ENCODE assay signal across 18 mouse cellular contexts in genomic region chr11:93562330-93562865, GRCm38 (mm10).
A peak's percentile ranks its signal among the peaks of the same experiment; 100 is the strongest.
DNase-seq lines count a peak whose midpoint lies in the region; ATAC-seq and TF ChIP-seq lines count a peak whose summit lies in the region.
"Had no signal": no experiment of that assay in that cellular context is flagged by ENCODE, and none has a peak within 500 bp of the region (broad histone marks: within the 10 kb centered on the region; RNA-seq: fewer than 3 reads in every experiment).

No protein-coding gene starts in this region.

- H3K9ac ChIP-seq in hindbrain, embryonic 16.5 days (ENCODE audit: low read depth, low read length) = no peak overlapping the region
- no peak overlapping the region for H3K9ac ChIP-seq in hindbrain, embryonic 12.5 days
- no peak overlapping the region for H3K9ac ChIP-seq in lung, embryonic 16.5 days (ENCODE audit: low read length)
- H3K9ac ChIP-seq in midbrain, postnatal 0 days (replicated peaks; ENCODE audit: low read length, poor library complexity, severe bottlenecking) = no peak overlapping the region
- no peak overlapping the region for H3K9ac ChIP-seq in neural tube, embryonic 15.5 days (replicated peaks)
- H3K9ac ChIP-seq in forebrain, embryonic 14.5 days (ENCODE audit: low read length) = no peak overlapping the region
- H3K9ac ChIP-seq: forebrain, embryonic 13.5 days; heart, embryonic 12.5 days had no signal

- peaks cover 6% of the 10 kb centered on the region for H3K4me1 ChIP-seq in hindbrain, embryonic 16.5 days (ENCODE audit: control insufficient read depth, insufficient read depth, low read depth, low read length)
- 0 out of 2 replicates have a peak, but pooled peaks cover 5% of the 10 kb centered on the region for H3K4me1 ChIP-seq in hindbrain, embryonic 12.5 days
- H3K4me1 ChIP-seq in lung, embryonic 16.5 days (replicated peaks; ENCODE audit: control insufficient read depth, insufficient read depth, low read length) = no peaks in the 10 kb centered on the region
- H3K4me1 ChIP-seq in midbrain, postnatal 0 days (ENCODE audit: insufficient read depth, low read length) = peaks cover 4% of the 10 kb centered on the region; the same call in 1 of the 2 replicates
- peaks cover 6% of the 10 kb centered on the region for H3K4me1 ChIP-seq in midbrain, embryonic 10.5 days
- peaks cover 17% of the 10 kb centered on the region for H3K4me1 ChIP-seq in neural tube, embryonic 15.5 days
- H3K4me1 ChIP-seq in forebrain, embryonic 14.5 days (ENCODE audit: control insufficient read depth, insufficient read depth, low read length) = peaks cover 6% of the 10 kb centered on the region

- no peak for DNase-seq in lung, postnatal 4 days
- DNase-seq in midbrain, postnatal 0 days (ENCODE audit: low spot score) = peak; percentile 57
- DNase-seq in midbrain, embryonic 10.5 days (ENCODE audit: low spot score) = no peak
- DNase-seq in forebrain, embryonic 14.5 days (ENCODE audit: low spot score) = no peak
- DNase-seq: adrenal gland, postnatal 25 days; cerebellum, adult 2 months; cerebellum, postnatal 10 days; gastrocnemius, adult 2 months; gastrocnemius, postnatal 25 days had no signal

- H3K4me2 ChIP-seq in hindbrain, embryonic 16.5 days (ENCODE audit: low read length) = no peak overlapping the region
- no peak overlapping the region for H3K4me2 ChIP-seq in hindbrain, embryonic 12.5 days (replicated peaks)
- no peak overlapping the region for H3K4me2 ChIP-seq in lung, embryonic 16.5 days (ENCODE audit: low read depth, low read length)
- H3K4me2 ChIP-seq in midbrain, postnatal 0 days (ENCODE audit: low read depth, low read length, poor library complexity, severe bottlenecking) = no peak overlapping the region
- H3K4me2 ChIP-seq in neural tube, embryonic 15.5 days = no peak overlapping the region
- no peak overlapping the region for H3K4me2 ChIP-seq in forebrain, embryonic 14.5 days (ENCODE audit: low read length)
- H3K4me2 ChIP-seq: forebrain, embryonic 13.5 days; heart, embryonic 12.5 days had no signal

- no peaks in the 10 kb centered on the region for H3K9me3 ChIP-seq in hindbrain, embryonic 16.5 days (ENCODE audit: control insufficient read depth, low read length)
- H3K9me3 ChIP-seq in hindbrain, embryonic 12.5 days (replicated peaks) = no peaks in the 10 kb centered on the region
- H3K9me3 ChIP-seq in lung, embryonic 16.5 days (ENCODE audit: control insufficient read depth, low read length) = no peaks in the 10 kb centered on the region
- H3K9me3 ChIP-seq in midbrain, postnatal 0 days (ENCODE audit: low read length) = no peaks in the 10 kb centered on the region
- H3K9me3 ChIP-seq in midbrain, embryonic 10.5 days (replicated peaks) = no peaks in the 10 kb centered on the region
- H3K9me3 ChIP-seq in neural tube, embryonic 15.5 days (replicated peaks) = no peaks in the 10 kb centered on the region
- H3K9me3 ChIP-seq in forebrain, embryonic 14.5 days (replicated peaks; ENCODE audit: control insufficient read depth, low read length) = no peaks in the 10 kb centered on the region
- H3K9me3 ChIP-seq: embryonic facial prominence, embryonic 10.5 days; forebrain, embryonic 13.5 days; heart, embryonic 12.5 days had no signal

- H3K27me3 ChIP-seq in hindbrain, embryonic 16.5 days (replicated peaks; ENCODE audit: control insufficient read depth, insufficient read depth, low read length) = no peaks in the 10 kb centered on the region
- no peaks in the 10 kb centered on the region for H3K27me3 ChIP-seq in hindbrain, embryonic 12.5 days
- H3K27me3 ChIP-seq in lung, embryonic 16.5 days (ENCODE audit: control insufficient read depth, insufficient read depth, low read depth, low read length) = no peaks in the 10 kb centered on the region
- no peaks in the 10 kb centered on the region for H3K27me3 ChIP-seq in midbrain, postnatal 0 days (ENCODE audit: insufficient read depth, low read length)
- H3K27me3 ChIP-seq in midbrain, embryonic 10.5 days (ENCODE audit: low read depth, poor library complexity, severe bottlenecking) = no peaks in the 10 kb centered on the region
- H3K27me3 ChIP-seq in neural tube, embryonic 15.5 days (replicated peaks) = no peaks in the 10 kb centered on the region
- H3K27me3 ChIP-seq in forebrain, embryonic 14.5 days (replicated peaks; ENCODE audit: control insufficient read depth, insufficient read depth, low read length) = no peaks in the 10 kb centered on the region
- H3K27me3 ChIP-seq: forebrain, embryonic 13.5 days; heart, embryonic 12.5 days had no signal

- H3K27ac ChIP-seq in hindbrain, embryonic 16.5 days (ENCODE audit: low read depth, low read length) = no peak overlapping the region
- H3K27ac ChIP-seq in hindbrain, embryonic 12.5 days = no peak overlapping the region
- H3K27ac ChIP-seq in lung, embryonic 16.5 days (ENCODE audit: low read length) = peak overlapping the region; percentile 41; the same call in 1 of the 2 replicates
- no peak overlapping the region for H3K27ac ChIP-seq in midbrain, postnatal 0 days (ENCODE audit: low read depth, low read length)
- H3K27ac ChIP-seq in midbrain, embryonic 10.5 days (replicated peaks) = no peak overlapping the region
- peak overlapping the region; percentile 72; the same call in 1 of the 2 replicates for H3K27ac ChIP-seq in neural tube, embryonic 15.5 days (replicated peaks)
- H3K27ac ChIP-seq in forebrain, embryonic 14.5 days (ENCODE audit: low read depth, low read length) = no peak overlapping the region
- H3K27ac ChIP-seq: embryonic facial prominence, embryonic 10.5 days; forebrain, embryonic 13.5 days; gastrocnemius, adult 2 months had no signal

- H3K36me3 ChIP-seq in hindbrain, embryonic 16.5 days (ENCODE audit: control insufficient read depth, insufficient read depth, low read length) = no peaks in the 10 kb centered on the region
- H3K36me3 ChIP-seq in hindbrain, embryonic 12.5 days = no peaks in the 10 kb centered on the region
- H3K36me3 ChIP-seq in lung, embryonic 16.5 days (ENCODE audit: control insufficient read depth, insufficient read depth, low read length) = no peaks in the 10 kb centered on the region
- H3K36me3 ChIP-seq in midbrain, postnatal 0 days (ENCODE audit: insufficient read depth, low read length) = no peaks in the 10 kb centered on the region
- H3K36me3 ChIP-seq in midbrain, embryonic 10.5 days = no peaks in the 10 kb centered on the region
- H3K36me3 ChIP-seq in neural tube, embryonic 15.5 days = no peaks in the 10 kb centered on the region
- no peaks in the 10 kb centered on the region for H3K36me3 ChIP-seq in forebrain, embryonic 14.5 days (ENCODE audit: control insufficient read depth, insufficient read depth, low read length)
- H3K36me3 ChIP-seq: embryonic facial prominence, embryonic 10.5 days; heart, embryonic 12.5 days had no signal

- peak; percentile 38; the same call in 1 of the 2 replicates for ATAC-seq in hindbrain, embryonic 16.5 days
- no peak for ATAC-seq in hindbrain, embryonic 12.5 days (ENCODE audit: low FRiP score)
- ATAC-seq in lung, embryonic 16.5 days (ENCODE audit: low read depth) = peak; percentile 74
- ATAC-seq in midbrain, postnatal 0 days (ENCODE audit: low FRiP score) = no peak
- ATAC-seq in neural tube, embryonic 15.5 days (ENCODE audit: low FRiP score) = no peak
- ATAC-seq in forebrain, embryonic 14.5 days = no peak
- ATAC-seq: activated CD4-positive, CD25-positive, alpha-beta regulatory T cell, adult 4 months; forebrain, embryonic 13.5 days; Patski had no signal

- H3K4me3 ChIP-seq in hindbrain, embryonic 16.5 days (ENCODE audit: low read length) = no peak overlapping the region
- no peak overlapping the region for H3K4me3 ChIP-seq in hindbrain, embryonic 12.5 days
- no peak overlapping the region for H3K4me3 ChIP-seq in lung, embryonic 16.5 days (ENCODE audit: low read length)
- no peak overlapping the region for H3K4me3 ChIP-seq in midbrain, postnatal 0 days (ENCODE audit: low read depth, low read length)
- H3K4me3 ChIP-seq in midbrain, embryonic 10.5 days = no peak overlapping the region
- H3K4me3 ChIP-seq in neural tube, embryonic 15.5 days (replicated peaks) = no peak overlapping the region
- no peak overlapping the region for H3K4me3 ChIP-seq in forebrain, embryonic 14.5 days (ENCODE audit: low read depth, low read length)
- H3K4me3 ChIP-seq: embryonic facial prominence, embryonic 10.5 days; forebrain, embryonic 13.5 days; gastrocnemius, adult 2 months; heart, embryonic 12.5 days had no signal

- no peak for TF ChIP-seq CTCF in midbrain, postnatal 0 days (IDR thresholded peaks at IDR 0.05)

Comparison
In these comparisons a context has a peak if more than half of its experiments do, and no peak if none do; other contexts are left out.
1. ATAC-seq: peak in hindbrain, embryonic 16.5 days (single experiment) and lung, embryonic 16.5 days (single experiment); none in hindbrain, embryonic 12.5 days (single experiment), midbrain, postnatal 0 days (single experiment), neural tube, embryonic 15.5 days (single experiment) and forebrain, embryonic 14.5 days (single experiment).
2. H3K27ac ChIP-seq: peak in lung, embryonic 16.5 days (single experiment) and neural tube, embryonic 15.5 days (single experiment); none in hindbrain, embryonic 16.5 days (single experiment), hindbrain, embryonic 12.5 days (single experiment), midbrain, postnatal 0 days (single experiment), midbrain, embryonic 10.5 days (single experiment) and forebrain, embryonic 14.5 days (single experiment).